Comparison of ENCODE assay signal across 8 mouse cellular contexts in the genomic region with DNA sequence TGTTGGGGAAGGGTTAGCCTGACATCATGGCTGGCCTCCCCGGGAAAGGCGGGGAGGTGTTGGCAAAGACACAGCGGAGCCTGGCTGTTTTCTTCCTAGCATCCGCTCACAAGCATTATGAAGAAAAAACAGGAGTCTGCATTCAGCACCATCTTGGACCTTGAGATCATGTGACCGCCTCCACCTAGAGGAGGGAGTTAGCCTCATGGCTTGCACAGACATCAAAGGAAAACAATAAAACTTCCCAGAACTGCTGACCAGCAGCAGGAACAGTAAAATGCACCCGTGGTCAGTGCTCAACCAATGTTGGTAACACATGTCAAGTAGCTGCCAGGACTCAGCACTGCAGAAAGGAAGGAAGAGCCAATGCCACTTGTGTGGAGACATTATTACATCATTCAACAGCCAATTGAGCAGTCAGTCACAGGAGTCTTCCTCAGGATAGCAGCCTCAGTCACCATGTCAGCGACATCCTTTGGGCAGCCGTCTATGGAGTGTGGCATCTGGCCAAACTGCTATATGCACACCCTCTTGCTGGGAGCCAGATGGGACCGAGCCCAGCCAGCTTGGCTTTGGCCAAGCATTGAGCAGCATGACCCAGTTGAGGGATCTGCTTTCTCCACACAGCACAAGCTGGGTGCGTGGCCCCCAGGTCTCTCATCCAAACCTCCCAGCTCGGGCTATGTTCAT. TPM values are rescaled to one million over a fixed set of nuclear protein-coding genes. Genes with fewer than 3 reads are reported as not detected.
DNase-seq lines count a peak whose midpoint lies in the region; ATAC-seq and TF ChIP-seq lines count a peak whose summit lies in the region.

No protein-coding gene starts in this region.

- peak; percentile 13 for ATAC-seq in Patski
- peak; percentile 36 for ATAC-seq in intestine, embryonic 15.5 days
- peak; percentile 77 for ATAC-seq in megakaryocyte progenitor cell, adult 5-6 weeks (replicated peaks; ENCODE audit: poor library complexity)

- H3K9ac ChIP-seq in intestine, embryonic 15.5 days = no peak overlapping the region

- POLR2A ChIA-PET in Patski (lab: Charles Lee) = interaction anchor here (1.0 to 1.5 kb wide), 3 partner anchors 24 to 63 kb away, joined by 3 to 5 read pairs (median 4); no protein-coding TSS in a partner anchor

- no peak overlapping the region for H3K4me3 ChIP-seq in intestine, embryonic 15.5 days (replicated peaks)

- no peaks in the 10 kb centered on the region for H3K27me3 ChIP-seq in Patski
- no peaks in the 10 kb centered on the region for H3K27me3 ChIP-seq in intestine, embryonic 15.5 days (replicated peaks)

- CTCF ChIA-PET in Patski (lab: Charles Lee) = interaction anchor here (1.5 kb wide), 1 partner anchor 59 kb away, joined by 7 read pairs; no protein-coding TSS in a partner anchor

- in situ Hi-C loops in Patski (cut with MboI; ENCODE audit: low pct_unique_long_range_greater_than_20kb) = no loop called here

- no peaks in the 10 kb centered on the region for H3K9me3 ChIP-seq in intestine, embryonic 15.5 days

- H3K27ac ChIP-seq in intestine, embryonic 15.5 days = peak overlapping the region; percentile 86

- WGBS in intestine, embryonic 15.5 days = 66% methylated on average over 11 of the region's 11 CpGs

- DNase-seq in layer of hippocampus, postnatal 10 days (ENCODE audit: low spot score in 2 of 2) = peak; percentile 25 to 36
- DNase-seq in layer of hippocampus, postnatal 25 days (ENCODE audit: extremely low spot score in 1 of 2, low spot score in 1 of 2) = no peak
- no peak for DNase-seq in Patski (ENCODE audit: low read depth, low spot score)
- DNase-seq in cerebellum, adult 9-11 months = peak; percentile 86
- DNase-seq in frontal cortex, postnatal 10 days (ENCODE audit: low spot score in 2 of 2) = no peak
- DNase-seq in urinary bladder, postnatal 25 days (ENCODE audit: low spot score) = no peak

- no peaks in the 10 kb centered on the region for H3K36me3 ChIP-seq in intestine, embryonic 15.5 days

- H3K4me2 ChIP-seq in intestine, embryonic 15.5 days (replicated peaks) = peak overlapping the region; percentile 5; the same call in 1 of the 2 replicates

- TF ChIP-seq CTCF in Patski (IDR thresholded peaks at IDR 0.05) = no peak

- peaks cover 16% of the 10 kb centered on the region for H3K4me1 ChIP-seq in intestine, embryonic 15.5 days (replicated peaks)

RNA-seq across cellular contexts. Expression of gene Wsb1, which starts 24.8 kb away (rescaled TPM):
- 100 to 1,000 TPM in 1 of 2 experiments, 10 to 100 TPM in 1; 93.4 to 122 TPM for total RNA-seq in layer of hippocampus, postnatal 10 days (2021)
- total RNA-seq in layer of hippocampus, postnatal 25 days (2021) = 10 to 100 TPM; 68.1 to 92.0 TPM
- 237 TPM for polyA plus RNA-seq in Patski (2021)
- polyA plus RNA-seq in intestine, embryonic 15.5 days (2015; fragmentation: Nextera tagmentation; extraction: Ambion mirVana) = 166 and 207 TPM in 2 replicates
- total RNA-seq in megakaryocyte progenitor cell, adult 5-6 weeks (2015) = 216 and 218 TPM in 2 replicates
- total RNA-seq in megakaryocyte progenitor cell, adult 5-6 weeks (2017) = 129 and 141 TPM in 2 replicates

Comparison
In these comparisons a context has a peak if more than half of its experiments do, and no peak if none do; other contexts are left out.
1. DNase-seq: peak in layer of hippocampus, postnatal 10 days (2 of 2) and cerebellum, adult 9-11 months (single experiment); none in layer of hippocampus, postnatal 25 days (0 of 2), Patski (single experiment), frontal cortex, postnatal 10 days (0 of 2) and urinary bladder, postnatal 25 days (single experiment).
2. ATAC-seq: peak in every context shown above with its lines; median percentile 77 in megakaryocyte progenitor cell, adult 5-6 weeks; 36 in intestine, embryonic 15.5 days; 13 in Patski.